Mouse (Mus musculus) right cerebral cortex, adult 18-20 months (tissue): ENCODE measurements at regions not wholly inside any gene's neighbourhood (a gene's known extent, or its start where the extent isn't known, plus 50 kb on each side); places are given as distances from the start of the nearest gene placed in this dataset.

Source experiments
- DNase-seq: peaks from one replicate; pipeline ENCODE4 v3.0.0; 2022; ENCODE audit warnings: mixed read lengths

DNA sequence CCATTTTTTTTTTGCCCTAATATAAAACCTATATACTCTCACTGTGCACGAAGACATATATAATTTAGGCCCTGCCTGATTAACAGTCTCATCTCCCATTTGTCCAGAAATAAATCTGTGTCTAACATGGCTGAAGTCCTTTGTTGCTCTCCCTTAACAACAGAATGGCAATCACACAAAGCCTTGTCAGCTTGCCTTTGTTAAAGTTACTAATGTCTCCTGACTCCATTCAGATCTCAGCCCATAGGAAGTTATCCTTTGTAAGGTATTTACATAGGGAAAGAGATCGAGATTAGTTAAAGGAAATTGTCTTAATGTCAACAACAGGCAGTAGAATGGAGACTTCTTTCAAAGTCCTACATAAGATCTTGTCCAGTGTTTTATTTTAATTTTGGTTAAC lies 809.2 kb downstream of the Robo1 start:
- DNase-seq = no peak

DNA sequence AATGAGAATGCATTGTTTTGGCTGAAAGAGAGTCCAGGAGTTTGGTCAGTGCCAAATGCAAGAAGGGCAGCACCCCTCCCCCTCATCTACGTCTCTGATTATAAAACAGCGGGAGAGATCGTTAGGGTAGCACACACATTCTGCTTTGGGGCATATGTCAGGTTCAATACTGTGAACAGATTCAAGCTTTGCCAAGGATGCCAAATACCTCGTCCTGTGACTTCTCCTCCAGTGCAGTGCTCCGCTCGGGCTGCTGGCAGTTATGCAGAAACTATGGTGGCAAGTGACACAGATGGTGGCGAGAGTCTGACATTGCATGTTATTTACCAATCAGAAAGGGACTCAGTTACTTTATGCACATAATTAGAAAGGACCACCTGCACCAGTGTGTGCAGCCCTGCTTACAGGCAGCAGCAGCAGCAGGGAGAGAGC lies 799.9 kb downstream of the Robo1 start:
- DNase-seq = no peak

DNA sequence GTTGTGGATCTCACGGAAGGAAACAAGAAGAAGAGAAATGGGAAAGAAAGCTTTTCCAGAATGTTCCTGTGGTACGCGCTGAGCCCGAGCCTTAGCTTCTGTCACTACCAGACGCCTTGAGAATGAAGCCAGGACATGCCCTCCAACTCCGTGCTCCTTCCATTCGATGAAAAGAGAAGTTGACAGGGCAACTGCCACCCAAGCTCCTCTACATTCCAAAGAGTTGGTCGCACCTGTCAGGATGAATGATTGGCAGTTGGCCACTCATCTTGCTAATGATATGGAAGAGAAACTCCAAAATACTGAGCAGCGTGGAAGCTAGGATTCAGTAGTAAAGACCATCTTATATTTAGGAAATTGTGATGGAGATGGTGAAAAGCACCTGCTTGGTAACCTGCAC lies 799.5 kb downstream of the Robo1 start:
- no peak for DNase-seq

DNA sequence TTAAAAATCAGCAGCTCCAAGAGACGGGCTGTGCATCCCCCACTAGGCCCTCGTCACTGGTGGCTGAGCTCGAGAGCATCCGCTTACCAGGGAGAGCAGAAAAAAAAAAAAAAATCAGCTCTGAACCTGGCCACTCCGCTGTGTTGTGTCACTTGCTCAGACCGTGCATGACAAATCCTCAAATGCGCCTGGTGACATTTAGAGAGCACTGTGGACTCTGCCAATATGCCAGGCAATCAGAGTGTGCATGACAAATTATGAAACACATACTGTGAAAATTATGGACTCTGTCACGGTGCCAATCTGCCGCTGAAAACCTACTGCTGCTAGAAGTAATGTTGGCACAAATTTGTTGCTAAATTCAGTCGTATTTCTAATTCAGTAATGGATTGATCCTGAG lies 797.4 kb downstream of the Robo1 start:
- DNase-seq = peak; percentile 58

DNA sequence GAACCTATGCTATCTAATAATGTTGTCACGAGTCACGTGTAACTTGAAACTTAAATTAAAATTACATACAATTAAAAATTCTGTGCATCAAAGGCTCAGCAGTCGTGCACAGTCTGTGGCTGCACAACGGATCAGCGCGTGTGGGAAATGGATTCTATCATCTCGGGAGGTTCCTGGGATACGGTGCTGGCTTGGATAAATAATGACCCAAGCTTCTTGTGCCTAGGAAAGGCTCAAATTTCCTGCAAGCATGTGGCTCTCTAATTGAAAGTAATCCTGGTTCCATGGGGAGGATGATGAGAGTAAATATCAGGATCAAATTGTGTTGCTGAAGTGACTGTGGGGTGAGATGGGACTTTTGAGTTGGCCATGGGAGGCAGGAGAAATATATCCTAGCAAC lies 792.2 kb downstream of the Robo1 start:
- DNase-seq = no peak

DNA sequence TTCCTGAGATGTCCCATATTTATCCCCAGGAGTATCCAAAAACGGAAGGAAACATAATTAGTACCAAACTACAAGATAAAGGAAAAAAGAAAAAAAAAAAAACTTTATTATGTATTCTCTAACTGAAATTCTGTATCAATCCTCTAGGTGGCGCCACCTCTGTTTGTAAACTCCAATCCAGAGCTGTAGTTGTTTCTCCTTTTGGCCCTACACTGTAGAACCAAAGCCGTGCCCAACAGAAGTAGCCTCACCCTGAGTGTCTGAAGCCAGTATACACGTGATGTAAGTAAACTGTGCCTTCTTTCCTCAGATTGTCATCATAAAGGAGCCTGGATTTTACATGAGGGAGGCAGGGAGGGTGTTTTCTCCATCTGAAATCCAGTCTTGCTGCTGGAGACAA lies 790.7 kb downstream of the Robo1 start:
- no peak for DNase-seq

DNA sequence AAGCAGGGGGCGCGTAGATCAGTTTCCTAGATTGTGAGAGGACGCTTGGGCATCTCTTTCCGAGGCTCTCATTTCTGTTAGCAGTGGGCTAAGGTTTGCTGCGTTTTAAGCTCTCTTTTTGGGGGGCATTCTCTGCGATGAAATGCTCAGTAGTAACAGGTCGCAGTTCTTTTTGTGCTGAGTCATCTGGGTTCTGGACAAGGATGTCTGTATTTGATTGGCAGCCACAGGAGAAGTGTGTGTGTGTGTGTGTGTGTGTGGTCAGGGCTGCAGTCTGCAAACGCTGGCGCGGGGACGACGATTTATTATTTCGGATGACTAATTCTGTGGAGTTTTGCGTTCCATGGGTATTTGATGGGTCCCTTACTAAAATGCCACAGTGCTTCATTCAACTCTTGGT lies 789.1 kb downstream of the Robo1 start:
- DNase-seq = no peak

DNA sequence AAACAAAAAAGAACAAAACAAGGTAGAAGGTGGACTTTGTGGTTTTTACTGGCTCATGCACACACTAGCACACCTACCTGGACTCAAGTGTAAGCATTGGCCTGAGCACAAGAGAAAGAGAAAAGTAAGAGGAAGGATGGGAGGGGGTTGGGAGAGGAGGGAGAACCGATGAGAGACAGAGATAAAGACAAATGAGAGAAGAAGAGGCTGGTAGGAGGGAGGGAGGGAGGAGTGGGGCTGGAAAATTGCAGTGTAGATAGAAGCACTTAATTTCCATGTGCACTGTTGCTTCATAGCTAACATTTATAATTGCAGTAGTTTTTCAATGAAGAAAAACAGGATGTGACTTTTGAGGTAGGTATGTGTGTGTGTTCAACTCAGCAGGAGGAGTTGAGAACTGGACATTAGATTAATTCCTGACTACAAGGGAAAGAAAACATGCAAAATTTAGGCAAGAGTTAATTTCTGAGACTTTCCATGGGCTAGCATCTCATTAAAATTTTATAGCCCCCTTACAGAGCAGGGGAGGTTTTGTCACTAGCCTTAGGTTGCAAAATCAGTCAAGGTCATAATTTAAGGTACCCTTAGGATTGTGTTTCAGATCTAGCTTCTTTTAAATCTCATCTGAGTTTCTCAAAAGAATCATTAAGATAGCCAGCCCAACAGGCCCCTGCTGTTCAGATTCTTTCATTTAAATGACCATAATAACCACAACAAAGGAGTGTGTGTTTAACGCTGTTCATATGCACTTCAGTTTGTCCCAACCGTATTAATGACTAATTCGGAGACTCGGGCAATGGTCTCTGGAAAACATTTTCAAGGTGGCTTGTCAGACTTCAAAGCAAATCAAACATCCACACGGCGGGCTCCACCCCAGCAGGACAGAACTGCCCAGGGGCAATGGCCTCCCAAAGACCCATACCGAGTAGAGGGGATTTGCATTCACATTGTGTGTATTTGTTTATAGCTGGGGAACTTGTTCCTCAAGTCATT lies 788.3 kb downstream of the Robo1 start:
- DNase-seq = no peak
